Mouse (Mus musculus) hindbrain, embryonic 12.5 days (tissue): ENCODE measurements at regions not wholly inside any gene's neighbourhood (a gene's known extent, or its start where the extent isn't known, plus 50 kb on each side); places are given as distances from the start of the nearest gene placed in this dataset.

Experiments used
- ATAC-seq: fragments of 200-750 bp; cut with Nextera tagmentation; 2 replicates; pipeline ENCODE4 v1.8.0; 2017; ENCODE audit warnings: moderate TSS enrichment; ENCODE audit not compliant: low FRiP score
- H3K27ac ChIP-seq: fragments of 300-500 bp; sonication (generic); 2 replicates; pipeline ENCODE4 v1.5.1; 2016; ENCODE audit warnings: mild to moderate bottlenecking
- H3K27me3 ChIP-seq: fragments of 300-500 bp; sonication (generic); 2 replicates; pipeline ENCODE4 v1.6.1; 2016; ENCODE audit warnings: mild to moderate bottlenecking
- H3K36me3 ChIP-seq: fragments of 300-500 bp; sonication (generic); 2 replicates; pipeline ENCODE4 v1.6.1; 2016; ENCODE audit warnings: mild to moderate bottlenecking
- H3K4me1 ChIP-seq: fragments of 300-500 bp; sonication (generic); 2 replicates; pipeline ENCODE4 v1.6.1; 2016
- H3K4me2 ChIP-seq: fragments of 300-500 bp; sonication (generic); replicated peaks from 2 replicates; pipeline ENCODE4 v1.6.1; 2016; ENCODE audit warnings: mild to moderate bottlenecking
- H3K4me3 ChIP-seq: fragments of 300-500 bp; sonication (generic); 2 replicates; pipeline ENCODE4 v1.5.1; 2016; ENCODE audit warnings: mild to moderate bottlenecking
- H3K9ac ChIP-seq: fragments of 300-500 bp; sonication (generic); 2 replicates; pipeline ENCODE4 v1.6.1; 2016; ENCODE audit warnings: mild to moderate bottlenecking, moderate library complexity
- H3K9me3 ChIP-seq: fragments of 300-500 bp; sonication (generic); replicated peaks from 2 replicates; pipeline ENCODE4 v1.6.1; 2016; ENCODE audit warnings: mild to moderate bottlenecking
- WGBS: fragments of 180-500 bp; shearing (Covaris S2); methylation state at CpG from one replicate; pipeline ENCODE4 v1.1.7; 2016; 5-methylcytosine and 5-hydroxymethylcytosine counted together

DNA sequence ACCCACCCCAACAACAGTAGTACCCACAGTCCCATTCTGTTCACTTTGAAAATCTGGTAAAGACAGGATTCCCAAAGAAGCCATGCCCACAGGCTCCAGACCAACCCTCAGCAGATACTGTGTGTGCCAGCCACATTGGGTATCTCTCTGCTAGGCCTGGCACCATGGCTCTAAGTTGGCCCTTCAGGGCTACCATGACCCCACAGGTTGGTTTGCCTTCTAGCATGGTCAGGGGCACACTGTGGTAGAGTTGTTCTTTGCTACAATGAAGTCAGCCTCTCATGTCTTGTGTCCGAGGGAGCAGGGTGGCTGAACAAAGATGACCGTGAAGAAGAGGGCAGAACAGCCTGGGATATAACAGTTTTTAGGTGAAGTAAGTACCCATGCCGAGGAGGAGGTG is 59.8 kb upstream of the Slco4a1 start:
- Histone ChIP-seq H3K4me1 (no peaks in the 10 kb centered on the region), H3K9ac (no peak overlapping the region), H3K36me3 (no peaks in the 10 kb centered on the region), H3K27me3 (peaks cover 9% of the 10 kb centered on the region; the same call in 1 of the 2 replicates), H3K4me2 (no peak overlapping the region), H3K9me3 (no peaks in the 10 kb centered on the region), H3K4me3 (no peak overlapping the region), H3K27ac (no peak overlapping the region)
- WGBS = 70% methylated on average over 3 of the region's 3 CpGs
- ATAC-seq = no peak

GRCm38 (mm10) chr2:180395279-180396034 is 60.6 kb upstream of the Slco4a1 start:
- Histone ChIP-seq H3K9me3 (no peaks in the 10 kb centered on the region), H3K4me1 (no peaks in the 10 kb centered on the region), H3K4me2 (no peak overlapping the region), H3K9ac (no peak overlapping the region), H3K36me3 (no peaks in the 10 kb centered on the region), H3K27me3 (peaks cover 9% of the 10 kb centered on the region; the same call in 1 of the 2 replicates), H3K27ac (no peak overlapping the region), H3K4me3 (no peak overlapping the region)
- WGBS = 51% methylated on average over 11 of the region's 11 CpGs
- ATAC-seq = no peak

DNA sequence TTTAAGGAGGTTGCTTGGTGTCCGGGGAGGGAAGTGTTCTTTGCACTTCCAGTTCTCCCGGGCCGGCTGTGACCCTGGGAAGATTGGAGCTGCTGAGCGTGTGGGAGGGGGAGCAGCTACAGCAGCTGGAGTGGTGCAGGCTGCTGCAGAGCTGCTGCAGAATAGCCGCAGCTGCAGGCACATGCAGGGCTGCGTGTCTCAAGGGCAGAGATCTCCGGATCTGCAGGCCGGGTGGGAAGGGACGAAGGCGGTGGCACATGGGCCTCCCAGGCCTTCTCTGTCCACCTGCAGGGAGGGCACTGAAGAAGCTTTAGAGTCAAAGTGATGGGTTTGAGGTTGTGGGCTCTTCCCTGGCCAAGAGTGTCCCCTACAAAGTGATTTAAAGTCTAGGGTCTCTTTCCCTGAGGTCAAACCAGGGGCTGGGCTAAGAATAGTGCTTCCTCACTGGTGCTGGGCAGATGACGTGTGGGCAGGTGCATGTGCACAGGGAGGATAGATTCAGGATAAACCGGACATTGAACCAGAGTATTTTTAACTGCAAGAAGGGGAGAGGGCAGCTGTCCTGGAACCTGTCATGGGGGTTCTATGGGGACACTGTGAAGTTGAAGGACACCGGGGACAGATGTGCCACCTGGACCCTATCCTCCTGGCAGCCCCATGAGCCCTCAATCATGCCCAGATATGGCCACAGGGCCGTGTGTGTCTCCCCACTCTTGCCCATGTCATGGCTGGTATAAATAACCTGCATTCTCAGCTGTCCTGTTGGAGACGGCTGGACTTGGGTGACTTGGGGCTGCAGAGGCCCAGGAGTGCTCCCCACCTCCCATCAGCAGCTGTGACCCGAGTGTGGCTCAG is 58.6 kb upstream of the Gata5 start:
- Histone ChIP-seq H3K4me2 (no peak overlapping the region), H3K4me3 (no peak overlapping the region), H3K27ac (no peak overlapping the region), H3K4me1 (0 out of 2 replicates have a peak, but pooled peaks cover 3% of the 10 kb centered on the region), H3K27me3 (peaks cover 26% of the 10 kb centered on the region), H3K9ac (no peak overlapping the region), H3K9me3 (no peaks in the 10 kb centered on the region), H3K36me3 (no peaks in the 10 kb centered on the region)
- 66% methylated on average over 16 of the region's 16 CpGs for WGBS
- ATAC-seq = no peak

- H3K27me3 ChIP-seq = peaks cover 32% of the 10 kb centered on the region
- 0 out of 2 replicates have a peak, but pooled peaks cover 3% of the 10 kb centered on the region for H3K4me1 ChIP-seq
- no peak overlapping the region for H3K9ac ChIP-seq
- no peaks in the 10 kb centered on the region for H3K9me3 ChIP-seq
- H3K27ac ChIP-seq = no peak overlapping the region
- no peak for ATAC-seq
- 85% methylated on average over 6 of the region's 6 CpGs for WGBS
- no peak overlapping the region for H3K4me3 ChIP-seq
- H3K4me2 ChIP-seq = no peak overlapping the region
- H3K36me3 ChIP-seq = no peaks in the 10 kb centered on the region
Observed at GRCm38 (mm10) chr2:180392298-180392697, 57.8 kb upstream of the Gata5 start.

- no peaks in the 10 kb centered on the region for H3K36me3 ChIP-seq
- H3K9ac ChIP-seq = no peak overlapping the region
- no peak for ATAC-seq
- H3K9me3 ChIP-seq = no peaks in the 10 kb centered on the region
- no peak overlapping the region for H3K4me3 ChIP-seq
- no peak overlapping the region for H3K27ac ChIP-seq
- H3K4me2 ChIP-seq = no peak overlapping the region
- 82% methylated on average over 3 of the region's 3 CpGs for WGBS
- peaks cover 42% of the 10 kb centered on the region for H3K27me3 ChIP-seq
- peaks cover 7% of the 10 kb centered on the region for H3K4me1 ChIP-seq
Observed at GRCm38 (mm10) chr2:180391349-180391748, 56.9 kb upstream of the Gata5 start.

GRCm38 (mm10) chr2:180390216-180390996 is 55.9 kb upstream of the Gata5 start:
- peaks cover 48% of the 10 kb centered on the region for H3K27me3 ChIP-seq
- H3K4me3 ChIP-seq = no peak overlapping the region
- 82% methylated on average over 15 of the region's 15 CpGs for WGBS

DNA sequence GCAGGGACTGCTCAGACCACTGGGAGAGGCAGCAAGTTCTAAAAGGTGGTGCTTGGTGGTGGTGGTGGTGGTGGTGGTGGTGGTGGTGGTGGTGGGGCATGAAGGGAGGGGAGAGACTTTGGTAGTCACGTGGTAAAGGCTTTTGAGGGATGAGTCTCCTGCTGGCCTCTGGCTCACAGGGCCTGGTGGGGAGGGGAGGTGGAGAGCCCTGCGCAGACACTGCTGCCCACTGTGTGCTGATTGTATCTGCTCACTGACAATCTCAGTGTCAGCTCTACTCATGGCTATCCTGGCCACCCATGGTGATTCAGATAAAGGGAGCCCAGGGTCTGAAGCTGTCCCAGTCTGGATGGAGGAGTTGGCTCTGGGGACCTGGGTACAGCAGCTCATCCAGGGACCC is 55.0 kb upstream of the Gata5 start:
- Histone ChIP-seq H3K9me3 (no peaks in the 10 kb centered on the region), H3K9ac (0 out of 2 replicates have a peak overlapping the region, but pooled peaks have one; percentile 15), H3K4me2 (no peak overlapping the region), H3K4me1 (peaks cover 18% of the 10 kb centered on the region), H3K36me3 (no peaks in the 10 kb centered on the region), H3K4me3 (no peak overlapping the region), H3K27ac (no peak overlapping the region), H3K27me3 (peaks cover 57% of the 10 kb centered on the region)
- no peak for ATAC-seq
- WGBS = 21% methylated on average over 2 of the region's 2 CpGs

More at GRCm38 (mm10) chr2:180390216-180390996, 55.9 kb upstream of the Gata5 start:
- Histone ChIP-seq H3K4me1 (peaks cover 16% of the 10 kb centered on the region), H3K9me3 (no peaks in the 10 kb centered on the region), H3K9ac (no peak overlapping the region), H3K4me2 (no peak overlapping the region), H3K27ac (no peak overlapping the region), H3K36me3 (no peaks in the 10 kb centered on the region)
- no peak for ATAC-seq

DNA sequence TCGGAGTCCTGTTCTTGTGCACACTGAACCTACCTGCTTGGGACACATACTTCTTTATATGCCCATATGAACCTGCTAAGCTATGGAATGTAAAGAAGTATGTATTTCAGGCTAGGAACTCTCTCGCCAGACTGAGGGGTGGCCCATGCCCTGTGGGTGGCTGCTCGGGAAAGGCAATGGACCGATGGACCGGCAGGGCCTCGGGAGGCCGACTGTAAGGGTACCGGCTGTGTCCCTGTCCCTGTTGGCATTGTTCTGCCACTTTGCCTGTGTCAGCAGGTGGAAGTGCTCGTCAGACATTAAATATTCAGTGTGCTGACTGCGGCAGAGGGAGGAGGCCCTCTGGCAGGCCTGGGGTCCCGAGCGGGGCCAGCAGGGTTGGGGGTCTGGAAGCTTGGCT is 54.5 kb upstream of the Gata5 start:
- Histone ChIP-seq H3K36me3 (no peaks in the 10 kb centered on the region), H3K9ac (0 out of 2 replicates have a peak overlapping the region, but pooled peaks have one; percentile 15), H3K4me2 (no peak overlapping the region), H3K4me3 (no peak overlapping the region), H3K27ac (no peak overlapping the region), H3K27me3 (peaks cover 61% of the 10 kb centered on the region), H3K9me3 (no peaks in the 10 kb centered on the region), H3K4me1 (peaks cover 18% of the 10 kb centered on the region)
- no peak for ATAC-seq
- WGBS = 52% methylated on average over 12 of the region's 12 CpGs

- peaks cover 18% of the 10 kb centered on the region for H3K4me1 ChIP-seq
- H3K36me3 ChIP-seq = no peaks in the 10 kb centered on the region
- H3K4me2 ChIP-seq = no peak overlapping the region
- no peak for ATAC-seq
- no peak overlapping the region for H3K9ac ChIP-seq
- H3K27me3 ChIP-seq = peaks cover 65% of the 10 kb centered on the region
- no peak overlapping the region for H3K4me3 ChIP-seq
- H3K9me3 ChIP-seq = no peaks in the 10 kb centered on the region
- WGBS = 75% methylated on average over 5 of the region's 5 CpGs
- no peak overlapping the region for H3K27ac ChIP-seq
Observed at GRCm38 (mm10) chr2:180388122-180388521, 53.6 kb upstream of the Gata5 start.

GRCm38 (mm10) chr2:180387305-180387704 is 52.8 kb upstream of the Gata5 start:
- Histone ChIP-seq H3K27ac (no peak overlapping the region), H3K9ac (no peak overlapping the region), H3K27me3 (peaks cover 62% of the 10 kb centered on the region), H3K4me3 (no peak overlapping the region), H3K4me1 (peaks cover 18% of the 10 kb centered on the region), H3K9me3 (no peaks in the 10 kb centered on the region), H3K4me2 (0 out of 2 replicates have a peak overlapping the region, but pooled peaks have one; percentile 4), H3K36me3 (no peaks in the 10 kb centered on the region)
- ATAC-seq = no peak
- WGBS = 36% methylated on average over 2 of the region's 2 CpGs

- H3K9ac ChIP-seq = peak overlapping the region; percentile 59
- peak overlapping the region; percentile 46 for H3K4me3 ChIP-seq
- no peaks in the 10 kb centered on the region for H3K9me3 ChIP-seq
- peak; percentile 46 for ATAC-seq
- H3K27ac ChIP-seq = 0 out of 2 replicates have a peak overlapping the region, but pooled peaks have one; percentile 1
- H3K4me2 ChIP-seq = peak overlapping the region; percentile 82
- peaks cover 18% of the 10 kb centered on the region for H3K4me1 ChIP-seq
- WGBS = under 1% methylated on average over 35 of the region's 35 CpGs
- H3K27me3 ChIP-seq = peaks cover 63% of the 10 kb centered on the region
- no peaks in the 10 kb centered on the region for H3K36me3 ChIP-seq
Observed at GRCm38 (mm10) chr2:180385967-180386688, 51.6 kb upstream of the Gata5 start.
